Mouse (Mus musculus) forebrain, embryonic 15.5 days (tissue): Measurements from ENCODE around the gene Nfkbib. TPM values are rescaled to one million over a fixed set of nuclear protein-coding genes. Genes with fewer than 3 reads are reported as not detected.
A peak's percentile ranks its signal among the peaks of the same experiment; 100 is the strongest.

ENCODE experiments used
- ATAC-seq: fragments of 200-750 bp; cut with Nextera tagmentation; replicated peaks from 2 replicates; pipeline ENCODE4 v1.8.0; 2017; ENCODE audit warnings: mild to moderate bottlenecking, moderate TSS enrichment, moderate library complexity
- H3K27ac ChIP-seq: fragments of 300-500 bp; sonication (generic); replicated peaks from 2 replicates; pipeline ENCODE4 v1.5.1; 2015; ENCODE audit warnings: mild to moderate bottlenecking, inconsistent platforms
- H3K27me3 ChIP-seq: fragments of 300-500 bp; sonication (generic); 2 replicates; pipeline ENCODE4 v1.6.1; 2015; ENCODE audit warnings: inconsistent platforms
- H3K36me3 ChIP-seq: fragments of 300-500 bp; sonication (generic); 2 replicates; pipeline ENCODE4 v1.6.1; 2015; ENCODE audit warnings: mild to moderate bottlenecking, inconsistent platforms
- H3K4me1 ChIP-seq: fragments of 300-500 bp; sonication (generic); 2 replicates; pipeline ENCODE4 v1.6.1; 2015; ENCODE audit warnings: inconsistent platforms
- H3K4me2 ChIP-seq: fragments of 300-500 bp; sonication (generic); replicated peaks from 2 replicates; pipeline ENCODE4 v1.6.1; 2015; ENCODE audit warnings: mild to moderate bottlenecking, inconsistent platforms
- H3K4me3 ChIP-seq: fragments of 300-500 bp; sonication (generic); 2 replicates; pipeline ENCODE4 v1.5.1; 2015; ENCODE audit warnings: mild to moderate bottlenecking, inconsistent platforms
- H3K9ac ChIP-seq: fragments of 300-500 bp; sonication (generic); replicated peaks from 2 replicates; pipeline ENCODE4 v1.6.1; 2015; ENCODE audit warnings: mild to moderate bottlenecking, inconsistent platforms
- H3K9me3 ChIP-seq: fragments of 300-500 bp; sonication (generic); 2 replicates; pipeline ENCODE4 v1.6.1; 2016; ENCODE audit warnings: inconsistent platforms
- WGBS: fragments of 180-500 bp; shearing (Covaris S2); methylation state at CpG from one replicate; pipeline ENCODE4 v1.1.7; 2015; ENCODE audit warnings: mixed read lengths; 5-methylcytosine and 5-hydroxymethylcytosine counted together
- polyA plus RNA-seq: library from polyadenylated mRNA; unstranded; fragments of >200 nt; fragmentation: Nextera tagmentation; extraction: Ambion mirVana; gene quantifications from 2 replicates; pipeline ENCODE4 v1.2.1, GENCODE M21; 2015

Nfkbib gene
- polyA plus RNA-seq, 1 experiment from 2014 or later: 59.0 TPM

DNA sequence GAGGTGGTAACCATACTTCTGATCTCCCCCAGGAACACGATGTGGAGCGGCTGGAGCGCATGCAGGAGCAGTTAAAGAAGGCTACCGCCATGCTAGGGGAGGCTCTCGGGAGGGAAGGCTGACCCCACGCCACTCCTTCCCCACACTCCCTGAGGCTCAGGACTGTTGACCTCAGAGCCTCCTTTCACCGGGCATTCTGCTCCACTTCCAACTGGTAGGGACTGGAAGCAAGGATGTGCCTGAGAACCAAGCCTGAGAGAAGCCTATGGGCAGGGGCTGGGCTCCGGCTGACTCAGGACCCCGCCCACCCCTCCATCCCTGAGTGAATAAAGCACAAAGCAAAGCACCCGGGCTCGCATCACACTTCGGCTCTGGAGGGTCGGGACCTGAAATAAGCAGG, 8.7 kb downstream of the Nfkbib start:
- no peak overlapping the region for H3K4me2 ChIP-seq
- no peaks in the 10 kb centered on the region for H3K9me3 ChIP-seq
- H3K27ac ChIP-seq: no peak overlapping the region
- WGBS: 79% methylated on average over 13 of the region's 13 CpGs
- no peak for ATAC-seq
- H3K9ac ChIP-seq: no peak overlapping the region
- H3K4me3 ChIP-seq: no peak overlapping the region
- peaks cover 4% of the 10 kb centered on the region for H3K4me1 ChIP-seq
- H3K36me3 ChIP-seq: peaks cover 38% of the 10 kb centered on the region
- 0 out of 2 replicates have a peak, but pooled peaks cover 4% of the 10 kb centered on the region for H3K27me3 ChIP-seq

DNA sequence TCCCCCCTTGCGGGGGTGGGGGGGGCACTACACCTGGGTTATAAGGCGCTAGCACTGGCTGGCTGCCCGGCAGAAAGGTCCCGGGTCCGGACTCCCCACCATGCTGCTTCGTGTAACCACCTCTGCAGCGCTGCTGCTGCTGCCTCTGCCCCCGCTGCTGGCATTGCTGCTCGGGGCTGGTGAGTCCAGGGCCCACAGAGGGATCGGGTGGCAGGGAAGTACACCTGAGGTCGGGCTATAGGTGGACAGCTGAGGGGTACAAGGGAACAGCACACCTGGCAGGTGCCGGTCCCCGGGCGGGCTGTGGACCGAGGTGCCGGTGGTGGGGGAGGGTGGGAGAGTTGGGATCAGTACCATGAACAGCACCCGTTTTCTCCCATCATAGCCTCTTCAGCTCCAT, 11.2 kb downstream of the Nfkbib start, which contains the start of gene Ccer2:
Ccer2 (plus strand) TSS at position 96 of the 400 bp plus-strand sequence.
- ATAC-seq: no peak
- H3K9me3 ChIP-seq: no peaks in the 10 kb centered on the region
- peak within 1 kb of the TSS; percentile 28 for H3K4me2 ChIP-seq
- WGBS: 3% methylated on average over 17 of the region's 17 CpGs
- peaks cover 4% of the 10 kb centered on the region for H3K4me1 ChIP-seq
- no peak within 1 kb of the TSS for H3K9ac ChIP-seq
- H3K36me3 ChIP-seq: peaks cover 31% of the 10 kb centered on the region
- H3K27me3 ChIP-seq: 0 out of 2 replicates have a peak, but pooled peaks cover 4% of the 10 kb centered on the region
- peak within 1 kb of the TSS; percentile 11; the same call in 1 of the 2 replicates for H3K4me3 ChIP-seq
- no peak within 1 kb of the TSS for H3K27ac ChIP-seq

DNA sequence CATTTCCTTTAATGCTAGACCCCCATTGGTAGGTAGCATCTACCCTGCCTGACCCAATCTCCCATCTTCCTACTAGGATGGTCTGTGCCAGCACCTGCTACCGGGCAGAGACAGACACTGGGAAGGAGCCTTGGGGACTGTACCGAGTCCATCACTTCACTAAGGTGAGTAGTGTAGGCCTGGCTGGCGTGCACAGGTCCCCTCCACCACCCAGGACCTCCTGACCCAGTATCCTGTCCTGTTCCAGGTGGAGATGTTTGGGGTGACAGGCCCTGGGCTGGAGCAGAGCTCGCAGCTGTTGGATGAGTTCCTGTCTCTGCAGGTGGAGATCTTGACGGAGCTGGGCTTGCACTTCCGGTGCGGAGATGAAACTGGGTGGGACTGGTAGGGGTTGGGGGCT, 17.4 kb downstream of the Nfkbib start:
- Histone ChIP-seq H3K9me3 (no peaks in the 10 kb centered on the region), H3K4me3 (no peak overlapping the region), H3K4me1 (no peaks in the 10 kb centered on the region), H3K36me3 (peaks cover 5% of the 10 kb centered on the region; the same call in 1 of the 2 replicates), H3K9ac (no peak overlapping the region), H3K27ac (no peak overlapping the region), H3K4me2 (no peak overlapping the region), H3K27me3 (no peaks in the 10 kb centered on the region)
- no peak for ATAC-seq
- 94% methylated on average over 7 of the region's 7 CpGs for WGBS

DNA sequence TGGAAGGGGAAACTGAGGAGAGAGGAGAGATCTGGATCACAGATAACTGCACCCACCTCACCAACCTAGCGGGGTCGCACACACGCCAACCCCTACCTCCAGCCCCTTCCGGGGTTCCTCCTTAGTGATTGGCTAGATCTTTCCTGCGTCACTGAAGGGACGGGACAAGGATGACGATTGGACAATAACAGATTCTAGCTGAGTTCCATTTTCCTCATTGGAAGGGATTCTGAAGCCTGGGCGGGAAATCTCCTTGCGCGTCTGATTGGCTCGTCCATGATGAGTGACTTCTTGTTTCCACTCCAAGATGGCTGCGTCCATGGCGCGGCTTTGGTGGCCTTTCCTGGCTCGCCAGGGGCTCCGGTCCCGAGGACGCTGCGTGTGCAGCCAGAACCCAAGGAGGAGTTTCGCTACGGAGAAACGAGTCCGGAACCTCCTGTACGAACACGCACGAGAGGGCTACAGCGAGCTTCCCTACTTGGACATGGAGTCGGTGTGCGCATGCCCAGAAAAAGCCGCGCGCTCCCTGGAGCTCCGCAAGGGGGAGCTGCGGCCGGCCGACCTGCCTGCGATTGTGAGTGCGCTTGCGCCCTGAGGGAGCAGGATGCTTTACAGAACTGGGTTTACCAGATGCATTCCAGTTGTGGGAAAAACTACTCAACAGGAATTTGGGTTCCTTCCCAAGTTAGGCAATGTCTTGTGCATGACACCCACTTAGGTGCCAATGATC, 25.4 kb downstream of the Nfkbib start, which contains the start of the genes Mrps12 and Sars2:
Mrps12 (minus strand) TSS at position 112 of the 730 bp plus-strand sequence.
Sars2 (plus strand) TSS at position 284 of the 730 bp plus-strand sequence.
- Histone ChIP-seq H3K9me3 (no peaks in the 10 kb centered on the region), H3K4me1 (peaks cover 20% of the 10 kb centered on the region), H3K36me3 (no peaks in the 10 kb centered on the region), H3K4me3 (peak within 1 kb of the TSS; percentile 73), H3K27me3 (no peaks in the 10 kb centered on the region), H3K9ac (peak within 1 kb of the TSS; percentile 80), H3K27ac (peak within 1 kb of the TSS; percentile 88), H3K4me2 (peak within 1 kb of the TSS; percentile 86)
- peak; percentile 99 for ATAC-seq
- under 1% methylated on average over 39 of the region's 39 CpGs for WGBS

DNA sequence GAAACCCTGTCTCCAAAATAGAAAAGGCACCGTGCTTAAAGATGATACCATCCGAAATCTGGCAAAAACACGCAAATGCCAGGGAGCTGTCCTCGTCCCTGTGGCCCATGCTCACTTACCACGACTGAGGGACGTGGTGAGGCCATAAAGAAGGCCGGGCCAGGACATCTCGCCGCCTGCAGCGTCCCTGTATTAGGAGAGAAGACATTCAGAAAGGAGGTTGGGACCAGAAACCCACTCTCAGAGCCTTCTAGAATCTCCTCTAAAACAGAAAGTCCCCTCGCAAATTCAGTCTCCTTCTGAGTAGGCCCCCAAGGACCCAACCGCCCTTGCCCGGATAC, 26.0 kb downstream of the Nfkbib start:
- peak overlapping the region; percentile 73 for H3K4me3 ChIP-seq
- 2% methylated on average over 13 of the region's 13 CpGs for WGBS
- peak overlapping the region; percentile 86 for H3K4me2 ChIP-seq
- peaks cover 20% of the 10 kb centered on the region for H3K4me1 ChIP-seq
- peak overlapping the region; percentile 80 for H3K9ac ChIP-seq
- no peaks in the 10 kb centered on the region for H3K9me3 ChIP-seq
- H3K27me3 ChIP-seq: no peaks in the 10 kb centered on the region
- peak overlapping the region; percentile 76 for H3K27ac ChIP-seq
- ATAC-seq: peak; percentile 10; the same call in 1 of the 2 replicates
- no peaks in the 10 kb centered on the region for H3K36me3 ChIP-seq

- Histone ChIP-seq H3K4me3 (peak overlapping the region; percentile 73), H3K36me3 (no peaks in the 10 kb centered on the region), H3K9me3 (no peaks in the 10 kb centered on the region), H3K27ac (0 out of 2 replicates have a peak overlapping the region, but pooled peaks have one; percentile 76), H3K27me3 (no peaks in the 10 kb centered on the region), H3K4me2 (peak overlapping the region; percentile 86), H3K9ac (peak overlapping the region; percentile 80), H3K4me1 (peaks cover 20% of the 10 kb centered on the region)
- 43% methylated on average over 9 of the region's 9 CpGs for WGBS
- no peak for ATAC-seq
Measured at GRCm38 (mm10) chr7:28740949-28741348, 26.4 kb downstream of the Nfkbib start.

GRCm38 (mm10) chr7:28739829-28740228, 27.5 kb downstream of the Nfkbib start:
- Histone ChIP-seq H3K9ac (no peak overlapping the region), H3K4me1 (peaks cover 20% of the 10 kb centered on the region), H3K27me3 (no peaks in the 10 kb centered on the region), H3K27ac (no peak overlapping the region), H3K4me2 (no peak overlapping the region), H3K9me3 (no peaks in the 10 kb centered on the region), H3K36me3 (no peaks in the 10 kb centered on the region), H3K4me3 (no peak overlapping the region)
- ATAC-seq: no peak
- 94% methylated on average over 21 of the region's 21 CpGs for WGBS

GRCm38 (mm10) chr7:28735701-28736100, 31.6 kb downstream of the Nfkbib start:
- Histone ChIP-seq H3K4me2 (no peak overlapping the region), H3K27me3 (no peaks in the 10 kb centered on the region), H3K36me3 (no peaks in the 10 kb centered on the region), H3K9me3 (no peaks in the 10 kb centered on the region), H3K4me1 (peaks cover 12% of the 10 kb centered on the region; the same call in 1 of the 2 replicates), H3K9ac (no peak overlapping the region), H3K4me3 (no peak overlapping the region), H3K27ac (no peak overlapping the region)
- no peak for ATAC-seq
- 84% methylated on average over 6 of the region's 6 CpGs for WGBS

GRCm38 (mm10) chr7:28733211-28733610, 34.1 kb downstream of the Nfkbib start:
- no peak for ATAC-seq
- WGBS: 5% methylated on average over 11 of the region's 11 CpGs

GRCm38 (mm10) chr7:28732341-28733142, 34.8 kb downstream of the Nfkbib start:
- H3K27ac ChIP-seq: no peak overlapping the region

More at GRCm38 (mm10) chr7:28733211-28733610, 34.1 kb downstream of the Nfkbib start:
- H3K27me3 ChIP-seq: no peaks in the 10 kb centered on the region
- peaks cover 8% of the 10 kb centered on the region; the same call in 1 of the 2 replicates for H3K4me1 ChIP-seq
- 0 out of 2 replicates have a peak overlapping the region, but pooled peaks have one; percentile 34 for H3K9ac ChIP-seq
- H3K36me3 ChIP-seq: no peaks in the 10 kb centered on the region
- peak overlapping the region; percentile 65 for H3K4me2 ChIP-seq
- H3K27ac ChIP-seq: no peak overlapping the region
- no peaks in the 10 kb centered on the region for H3K9me3 ChIP-seq
- peak overlapping the region; percentile 42 for H3K4me3 ChIP-seq

GRCm38 (mm10) chr7:28727649-28728340, 39.5 kb downstream of the Nfkbib start:
- H3K36me3 ChIP-seq: no peaks in the 10 kb centered on the region
- no peak overlapping the region for H3K27ac ChIP-seq
- H3K9me3 ChIP-seq: no peaks in the 10 kb centered on the region
- 57% methylated on average over 10 of the region's 10 CpGs for WGBS
- no peak overlapping the region for H3K4me2 ChIP-seq
- no peaks in the 10 kb centered on the region for H3K27me3 ChIP-seq
- no peak for ATAC-seq
- no peak overlapping the region for H3K9ac ChIP-seq
- H3K4me1 ChIP-seq: peaks cover 13% of the 10 kb centered on the region; the same call in 1 of the 2 replicates
- no peak overlapping the region for H3K4me3 ChIP-seq

More at GRCm38 (mm10) chr7:28732341-28733142, 34.8 kb downstream of the Nfkbib start:
- peak overlapping the region; percentile 42 for H3K4me3 ChIP-seq
- 2% methylated on average over 58 of the region's 58 CpGs for WGBS
- peaks cover 8% of the 10 kb centered on the region; the same call in 1 of the 2 replicates for H3K4me1 ChIP-seq
- peak overlapping the region; percentile 34 for H3K9ac ChIP-seq
- peak overlapping the region; percentile 65 for H3K4me2 ChIP-seq
- peak; percentile 72 for ATAC-seq
- no peaks in the 10 kb centered on the region for H3K9me3 ChIP-seq
- H3K27me3 ChIP-seq: no peaks in the 10 kb centered on the region
- no peaks in the 10 kb centered on the region for H3K36me3 ChIP-seq
